Mouse (Mus musculus): ENCODE data around the gene Catsperg1. TPM values are rescaled to one million over a fixed set of nuclear protein-coding genes. Genes with fewer than 3 reads are reported as not detected.
"Not testable (repeated sequence)": the region's sequence is repeated elsewhere in the genome, so short reads cannot be mapped to it uniquely, and the experiment has no call there.

The Catsperg1 gene
- polyA plus RNA-seq, 1 experiment from 2014 or later: 1.0 TPM

DNA sequence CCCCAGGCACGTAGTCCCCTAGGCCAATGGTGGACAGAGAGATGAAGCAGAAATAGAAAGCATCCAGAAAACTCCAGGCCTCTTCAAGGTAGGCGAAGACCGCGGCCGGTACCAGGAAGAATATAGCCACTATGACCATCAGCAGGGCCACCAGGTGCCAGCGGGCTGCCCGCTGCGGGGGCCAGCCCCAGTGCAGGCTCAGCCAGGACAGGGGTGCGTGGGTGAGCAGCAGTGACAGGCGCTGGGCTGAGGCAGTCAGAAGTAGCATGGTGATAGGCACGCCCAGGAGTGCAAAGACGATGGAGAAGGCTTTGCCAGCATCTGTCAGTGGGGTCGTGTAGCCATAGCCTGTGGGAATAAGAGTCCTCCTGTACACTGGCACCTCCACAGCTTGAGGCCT, 11.7 kb upstream of the Catsperg1 start:
- no peak overlapping the region for H3K4me3 ChIP-seq
- H3K9me3 ChIP-seq: no peaks in the 10 kb centered on the region
- peaks cover 5% of the 10 kb centered on the region for H3K4me1 ChIP-seq
- H3K27ac ChIP-seq: no peak overlapping the region
- no peaks in the 10 kb centered on the region for H3K36me3 ChIP-seq
- H3K4me2 ChIP-seq: 0 out of 2 replicates have a peak overlapping the region, but pooled peaks have one; percentile 34
- H3K27me3 ChIP-seq: no peaks in the 10 kb centered on the region
- H3K9ac ChIP-seq: no peak overlapping the region
- 70% methylated on average over 13 of the region's 13 CpGs for WGBS
- ATAC-seq (ENCODE audit: borderline replicate concordance, extremely low read depth, low FRiP score, low TSS enrichment): no peak

DNA sequence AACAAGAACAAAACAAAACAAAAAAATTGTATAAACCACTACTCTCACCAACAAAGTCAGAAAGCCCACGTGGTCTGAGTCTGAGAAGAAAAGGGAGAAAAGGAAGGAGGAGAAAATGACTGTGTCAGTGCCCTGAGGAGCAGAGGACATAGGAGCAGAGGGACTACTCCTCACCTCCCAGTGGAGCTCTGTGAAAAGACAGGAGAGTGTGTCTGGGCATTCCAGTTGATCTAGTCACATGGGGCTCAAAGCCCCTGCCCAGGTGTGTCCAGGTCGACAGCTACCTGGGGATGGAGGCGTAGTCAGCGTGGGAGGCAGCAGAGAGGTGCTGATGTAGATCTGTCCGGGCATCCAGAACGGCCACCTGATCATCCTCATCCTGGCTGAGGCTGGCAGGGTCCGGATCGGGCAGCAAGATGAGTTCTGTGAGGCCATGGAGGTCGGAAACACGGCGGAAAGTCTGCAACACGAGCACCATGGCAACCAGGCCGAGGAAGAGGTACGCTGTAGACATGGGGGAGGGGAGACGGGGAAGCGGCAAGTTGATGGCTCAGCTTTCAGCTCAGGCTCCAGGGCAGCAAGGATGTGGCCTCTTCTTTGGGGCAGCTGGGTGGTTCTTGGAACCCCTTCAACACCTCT, 11.0 kb upstream of the Catsperg1 start:
- Histone ChIP-seq H3K36me3 (no peaks in the 10 kb centered on the region), H3K9me3 (peaks cover 3% of the 10 kb centered on the region; the same call in 1 of the 2 replicates), H3K4me1 (peaks cover 5% of the 10 kb centered on the region), H3K4me2 (peak overlapping the region; percentile 34), H3K9ac (no peak overlapping the region), H3K27ac (no peak overlapping the region), H3K27me3 (no peaks in the 10 kb centered on the region), H3K4me3 (no peak overlapping the region)
- 13% methylated on average over 16 of the region's 16 CpGs for WGBS
- ATAC-seq (ENCODE audit: borderline replicate concordance, extremely low read depth, low FRiP score, low TSS enrichment): no peak

DNA sequence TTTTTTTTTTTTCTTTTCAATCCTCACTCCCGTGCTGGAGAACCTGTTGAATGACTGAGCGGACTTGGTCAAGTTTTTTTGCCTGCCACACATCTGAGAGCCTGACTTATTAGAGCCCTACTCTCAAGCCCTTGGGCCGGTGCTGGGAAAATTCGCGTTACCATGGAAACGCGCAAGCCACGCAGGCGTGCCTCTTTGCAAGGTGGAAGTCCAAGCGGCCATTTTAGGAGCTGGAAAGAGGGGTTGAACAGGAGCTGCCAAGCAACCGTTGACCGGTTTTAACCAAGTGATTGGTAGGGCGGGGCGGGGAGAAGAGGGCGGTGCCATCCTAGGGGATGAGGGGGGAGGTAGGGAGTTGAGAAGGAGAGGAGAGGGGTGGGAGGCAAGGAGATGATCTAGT, 1.0 kb upstream of the Catsperg1 start:
- H3K4me1 ChIP-seq: peaks cover 15% of the 10 kb centered on the region
- ATAC-seq (ENCODE audit: borderline replicate concordance, extremely low read depth, low FRiP score, low TSS enrichment): no peak
- WGBS: 42% methylated on average over 15 of the region's 15 CpGs

DNA sequence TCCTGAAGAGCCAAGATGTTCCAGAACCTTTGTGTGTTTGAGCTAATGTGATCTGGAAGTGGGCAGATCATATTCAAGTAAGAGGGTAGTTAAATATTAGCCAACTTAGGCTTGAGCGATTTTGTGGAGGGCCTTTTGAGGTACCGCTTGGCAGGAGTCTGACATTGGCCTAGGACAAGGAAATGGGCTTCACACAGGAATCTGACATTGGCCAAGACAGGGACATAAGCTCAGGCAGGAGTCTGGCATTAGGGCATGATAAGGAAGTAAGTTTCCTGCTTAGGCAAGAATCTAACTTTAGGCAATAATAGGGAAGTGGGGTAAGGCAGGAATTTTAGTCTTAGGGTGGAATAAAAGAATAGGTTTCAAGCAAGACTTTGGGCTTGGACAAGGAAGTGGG, 401 bp upstream of the Catsperg1 start:
- no peaks in the 10 kb centered on the region for H3K36me3 ChIP-seq
- no peak overlapping the region for H3K4me2 ChIP-seq
- no peaks in the 10 kb centered on the region for H3K27me3 ChIP-seq
- no peaks in the 10 kb centered on the region; the same call in 1 of the 2 replicates for H3K9me3 ChIP-seq
- no peak overlapping the region for H3K4me3 ChIP-seq
- H3K4me1 ChIP-seq: peaks cover 15% of the 10 kb centered on the region
- no peak overlapping the region for H3K9ac ChIP-seq
- peak overlapping the region; percentile 67 for H3K27ac ChIP-seq
- ATAC-seq (ENCODE audit: borderline replicate concordance, extremely low read depth, low FRiP score, low TSS enrichment): no peak
- WGBS: 40% methylated on average over 2 of the region's 2 CpGs

More for the DNA sequence above, 1.0 kb upstream of the Catsperg1 start:
- no peak overlapping the region for H3K4me2 ChIP-seq
- H3K9ac ChIP-seq: no peak overlapping the region
- H3K27me3 ChIP-seq: no peaks in the 10 kb centered on the region
- peak overlapping the region; percentile 67 for H3K27ac ChIP-seq
- no peak overlapping the region for H3K4me3 ChIP-seq
- peaks cover 5% of the 10 kb centered on the region; the same call in 1 of the 2 replicates for H3K9me3 ChIP-seq
- no peaks in the 10 kb centered on the region for H3K36me3 ChIP-seq

GRCm38 (mm10) chr7:29212775-29213560, 867 bp downstream of the Catsperg1 start:
- H3K27ac ChIP-seq; ATAC-seq (ENCODE audit: borderline replicate concordance, extremely low read depth, low FRiP score, low TSS enrichment); H3K9ac ChIP-seq; H3K4me3 ChIP-seq; H3K27me3 ChIP-seq; H3K9me3 ChIP-seq; H3K36me3 ChIP-seq: not testable (repeated sequence)
- 18% methylated on average over 40 of the region's 40 CpGs for WGBS
- Histone ChIP-seq H3K4me1 (peaks cover 15% of the 10 kb centered on the region), H3K4me2 (peak overlapping the region; percentile 55)

- no peaks in the 10 kb centered on the region for H3K27me3 ChIP-seq
- no peaks in the 10 kb centered on the region for H3K9me3 ChIP-seq
- H3K4me1 ChIP-seq: peaks cover 15% of the 10 kb centered on the region
- no peak for ATAC-seq (ENCODE audit: borderline replicate concordance, extremely low read depth, low FRiP score, low TSS enrichment)
- H3K27ac ChIP-seq: peak overlapping the region; percentile 83
- no peak overlapping the region for H3K9ac ChIP-seq
- H3K36me3 ChIP-seq: no peaks in the 10 kb centered on the region
- peak overlapping the region; percentile 43 for H3K4me3 ChIP-seq
- 20% methylated on average over 26 of the region's 26 CpGs for WGBS
- H3K4me2 ChIP-seq: peak overlapping the region; percentile 55
Observed at GRCm38 (mm10) chr7:29212199-29212765, 1.6 kb downstream of the Catsperg1 start.

DNA sequence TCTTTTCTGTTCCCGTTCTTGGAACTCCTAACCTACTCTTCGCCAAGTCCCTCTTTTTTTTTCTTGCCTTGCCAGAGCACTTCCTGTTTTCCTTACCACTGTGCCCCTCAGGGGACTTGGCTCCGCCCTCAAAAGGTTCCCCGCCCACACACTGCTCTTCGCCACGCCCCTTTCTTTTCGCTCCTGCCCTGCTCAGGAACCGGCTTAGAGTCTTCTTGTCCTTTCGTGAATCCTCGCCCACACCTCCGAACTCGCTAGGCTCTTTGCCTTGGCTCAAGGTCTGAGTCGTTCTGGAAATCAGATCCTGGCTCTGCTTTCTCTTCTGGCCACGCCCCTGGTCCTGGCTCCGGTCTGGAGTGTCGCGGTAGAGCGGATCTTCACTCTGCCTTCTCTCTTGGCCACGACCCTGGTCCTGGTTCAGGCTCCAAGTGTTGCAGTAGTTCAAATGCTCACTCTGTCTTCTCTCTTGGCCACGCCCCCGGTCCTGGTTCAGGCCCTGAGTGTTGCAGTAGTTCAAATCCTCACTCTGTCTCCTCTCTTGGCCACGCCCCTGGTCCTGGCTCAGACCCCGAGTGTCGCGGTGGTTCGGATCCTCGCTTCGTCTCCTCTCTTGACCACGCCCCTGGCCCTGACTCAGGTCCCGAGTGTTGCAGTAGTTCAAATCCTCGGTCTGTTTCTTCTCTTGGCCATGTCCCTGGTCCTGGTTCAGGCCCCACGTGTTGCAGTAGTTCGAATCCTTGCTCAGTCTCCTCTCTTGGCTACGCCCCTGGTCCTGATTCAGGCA, 2.2 kb downstream of the Catsperg1 start:
- H3K9me3 ChIP-seq: no peaks in the 10 kb centered on the region
- 5% methylated on average over 34 of the region's 34 CpGs for WGBS
- H3K4me3 ChIP-seq: peak overlapping the region; percentile 43
- H3K36me3 ChIP-seq: no peaks in the 10 kb centered on the region
- H3K4me1 ChIP-seq: peaks cover 15% of the 10 kb centered on the region
- peak overlapping the region; percentile 83 for H3K27ac ChIP-seq
- no peaks in the 10 kb centered on the region for H3K27me3 ChIP-seq
- peak; percentile 87 for ATAC-seq (ENCODE audit: borderline replicate concordance, extremely low read depth, low FRiP score, low TSS enrichment)
- peak overlapping the region; percentile 21 for H3K9ac ChIP-seq
- H3K4me2 ChIP-seq: peak overlapping the region; percentile 55

DNA sequence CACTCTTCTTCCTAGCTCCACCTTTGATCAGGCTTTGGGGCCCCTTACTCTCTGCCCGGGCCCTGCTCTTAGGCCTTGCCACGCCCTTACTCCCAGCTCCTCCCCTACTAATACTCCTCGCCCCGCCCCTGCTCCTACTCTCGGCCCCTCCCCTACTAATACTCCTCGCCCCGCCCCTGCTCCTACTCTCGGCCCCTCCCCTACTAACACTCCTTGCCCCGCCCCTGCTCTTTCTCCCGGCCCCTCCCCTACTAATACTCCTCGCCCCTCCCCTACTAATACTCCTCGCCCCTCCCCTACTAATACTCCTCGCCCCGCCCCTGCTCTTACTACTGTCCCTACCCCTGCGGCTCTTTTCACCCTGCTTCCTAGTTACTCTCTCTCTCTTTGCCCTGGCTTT, 2.8 kb downstream of the Catsperg1 start:
- peak; percentile 61; the same call in 1 of the 2 replicates for ATAC-seq (ENCODE audit: borderline replicate concordance, extremely low read depth, low FRiP score, low TSS enrichment)
- Histone ChIP-seq H3K4me3 (peak overlapping the region; percentile 43), H3K4me2 (peak overlapping the region; percentile 55), H3K27ac (peak overlapping the region; percentile 83), H3K4me1 (peaks cover 15% of the 10 kb centered on the region), H3K9ac (peak overlapping the region; percentile 21; the same call in 1 of the 2 replicates)
- WGBS: 15% methylated on average over 15 of the region's 15 CpGs
- not testable (repeated sequence) for H3K9me3 ChIP-seq, H3K36me3 ChIP-seq, H3K27me3 ChIP-seq

GRCm38 (mm10) chr7:29202577-29202976, 11.3 kb downstream of the Catsperg1 start:
- Histone ChIP-seq H3K9ac (no peak overlapping the region), H3K9me3 (no peaks in the 10 kb centered on the region), H3K4me2 (no peak overlapping the region), H3K27me3 (no peaks in the 10 kb centered on the region), H3K4me3 (no peak overlapping the region), H3K4me1 (no peaks in the 10 kb centered on the region), H3K36me3 (no peaks in the 10 kb centered on the region), H3K27ac (no peak overlapping the region)
- no peak for ATAC-seq (ENCODE audit: borderline replicate concordance, extremely low read depth, low FRiP score, low TSS enrichment)
- WGBS: 69% methylated on average over 6 of the region's 6 CpGs

GRCm38 (mm10) chr7:29194230-29194629, 19.6 kb downstream of the Catsperg1 start:
- not testable (repeated sequence) for ATAC-seq (ENCODE audit: borderline replicate concordance, extremely low read depth, low FRiP score, low TSS enrichment); H3K36me3 ChIP-seq; H3K4me3 ChIP-seq; H3K9me3 ChIP-seq; H3K4me2 ChIP-seq; H3K27me3 ChIP-seq; H3K9ac ChIP-seq; H3K27ac ChIP-seq; H3K4me1 ChIP-seq
- WGBS: 89% methylated on average over 1 of the region's 1 CpGs

GRCm38 (mm10) chr7:29181323-29181722, 32.5 kb downstream of the Catsperg1 start:
- ATAC-seq (ENCODE audit: borderline replicate concordance, extremely low read depth, low FRiP score, low TSS enrichment); H3K9ac ChIP-seq; H3K27me3 ChIP-seq; H3K36me3 ChIP-seq; H3K27ac ChIP-seq; H3K9me3 ChIP-seq; H3K4me3 ChIP-seq; H3K4me2 ChIP-seq: not testable (repeated sequence)
- peaks cover 18% of the 10 kb centered on the region for H3K4me1 ChIP-seq
- WGBS: 88% methylated on average over 4 of the region's 4 CpGs
